Mouse (Mus musculus): Measurements from ENCODE around the gene Cnpy1.

DNA sequence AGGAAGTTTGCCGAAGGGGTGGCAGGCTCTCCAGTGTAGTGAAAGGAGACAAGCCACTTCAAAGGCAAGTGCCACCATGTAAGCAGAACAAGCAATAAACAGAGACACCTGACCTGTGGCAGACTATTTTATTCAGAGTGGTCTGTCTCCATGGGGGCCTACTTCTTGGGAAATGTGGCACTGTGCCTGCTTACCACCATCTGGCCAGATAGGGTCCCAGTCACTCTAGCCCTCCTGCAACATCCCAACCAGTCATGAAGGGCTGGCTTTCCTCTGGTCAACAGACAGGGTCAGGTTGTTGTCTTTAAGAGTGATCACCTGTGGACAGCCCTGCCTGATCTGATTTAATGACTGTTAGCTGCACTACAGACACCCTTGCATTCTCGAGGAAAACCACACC lies 50.1 kb downstream of the Cnpy1 start:
- TF ChIP-seq CTCF (IDR thresholded peaks at IDR 0.05): no peak
- TF ChIP-seq EP300 (IDR thresholded peaks at IDR 0.05; ENCODE audit: insufficient read depth, low read depth, low read length): no peak

All from heart, adult 2 months (tissue).